Mouse (Mus musculus): ENCODE results near the gene Smc4.

DNA sequence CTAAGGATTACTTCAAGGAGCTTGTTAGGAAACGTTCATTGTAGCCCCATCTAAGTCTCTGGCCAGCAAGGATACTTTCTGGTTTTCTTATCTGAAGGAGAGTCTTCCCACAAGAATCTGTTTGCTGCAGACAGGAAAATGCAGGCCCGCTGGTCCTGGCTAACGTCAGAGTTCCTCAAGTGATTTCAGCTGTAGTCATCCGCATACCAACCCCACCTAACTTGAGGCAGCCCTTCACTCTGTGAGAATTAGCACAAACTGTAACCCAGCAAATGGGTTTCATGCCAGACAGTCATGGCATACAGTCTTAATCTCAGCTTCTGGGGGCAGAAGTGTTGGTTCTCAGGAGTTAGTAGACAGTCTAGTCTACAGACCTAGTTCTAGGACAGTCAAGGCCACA lies 42.0 kb downstream of the Smc4 start:
- no peak for TF ChIP-seq CTCF (IDR thresholded peaks at IDR 0.05; ENCODE audit: low read depth)
- no peak for TF ChIP-seq EP300 (IDR thresholded peaks at IDR 0.05; ENCODE audit: low read depth)

Data from liver, postnatal 0 days (tissue).